Mouse (Mus musculus) stomach, postnatal 0 days (tissue): ENCODE data around the gene Mthfd2l.

Experiments used
- CTCF ChIP-seq: IDR thresholded peaks from 2 replicates; pipeline ENCODE4 v1.5.1; 2016; ENCODE audit warnings: antibody characterized with exemption, low read depth, mild to moderate bottlenecking, moderate library complexity
- EP300 ChIP-seq: optimal IDR thresholded peaks from 2 replicates; pipeline ENCODE3; 2016; ENCODE audit warnings: antibody characterized with exemption

DNA sequence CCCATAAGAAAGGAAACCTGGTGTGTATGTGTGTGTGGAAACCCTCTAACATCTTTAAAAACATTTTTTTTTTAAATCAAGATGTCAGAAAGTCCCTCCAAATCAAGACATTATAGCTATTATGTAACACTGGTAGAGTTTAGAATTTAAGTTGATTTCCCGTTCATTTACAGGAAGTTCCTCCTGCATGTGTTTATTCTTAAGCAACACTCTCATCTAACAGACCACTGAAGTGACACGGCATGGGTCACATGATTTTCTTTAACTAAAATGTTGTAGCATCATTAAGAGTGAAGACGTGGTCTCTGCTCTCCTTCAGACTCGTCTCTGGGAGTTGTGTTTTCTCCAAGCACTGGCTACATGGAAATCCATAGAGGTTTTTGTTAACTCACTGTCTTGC is 33.8 kb downstream of the Mthfd2l start:
- TF ChIP-seq CTCF (no peak), EP300 (no peak)
